Mouse (Mus musculus): ENCODE measurements around the gene Hoxa3.

Hoxa3 gene

DNA sequence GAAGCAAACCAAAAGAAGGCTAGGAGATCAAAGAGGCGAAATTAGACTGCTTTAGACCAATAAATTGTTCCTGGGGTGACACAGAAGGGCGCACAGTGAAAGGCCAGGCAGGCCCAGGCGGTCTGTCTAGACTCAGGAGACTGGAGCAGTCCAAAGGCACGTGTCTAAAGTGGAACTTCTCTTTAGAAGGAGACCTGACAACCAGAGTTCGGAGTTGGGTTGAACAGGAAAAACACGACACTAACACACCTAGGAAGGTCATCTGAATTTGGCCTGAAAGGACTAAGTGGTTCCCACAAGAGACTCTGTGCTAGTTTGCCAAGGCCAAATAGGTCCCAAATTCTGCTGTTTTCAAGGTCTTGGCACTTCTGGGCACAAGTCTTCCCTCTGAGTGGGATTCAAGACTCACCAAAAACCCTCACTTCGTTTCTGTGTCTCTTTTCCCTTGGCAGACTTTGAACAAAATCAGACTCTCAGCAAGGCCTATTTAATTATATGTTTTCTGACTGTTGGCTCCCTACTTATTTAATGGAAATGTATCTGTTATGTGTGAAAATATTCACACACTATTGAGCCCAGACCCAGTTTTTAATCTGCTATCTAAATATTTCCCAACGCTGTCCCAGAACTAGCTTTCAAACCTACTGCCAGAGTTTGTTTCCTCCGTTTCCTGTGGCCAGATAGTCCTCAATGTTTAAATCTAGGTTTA, 6.3 kb upstream of the Hoxa3 start:
- no peak for DNase-seq (ENCODE audit: low spot score in 2 of 2)

GRCm38 (mm10) chr6:52218643-52219215, 5.6 kb upstream of the Hoxa3 start:
- DNase-seq (ENCODE audit: low spot score in 2 of 2) = no peak

DNA sequence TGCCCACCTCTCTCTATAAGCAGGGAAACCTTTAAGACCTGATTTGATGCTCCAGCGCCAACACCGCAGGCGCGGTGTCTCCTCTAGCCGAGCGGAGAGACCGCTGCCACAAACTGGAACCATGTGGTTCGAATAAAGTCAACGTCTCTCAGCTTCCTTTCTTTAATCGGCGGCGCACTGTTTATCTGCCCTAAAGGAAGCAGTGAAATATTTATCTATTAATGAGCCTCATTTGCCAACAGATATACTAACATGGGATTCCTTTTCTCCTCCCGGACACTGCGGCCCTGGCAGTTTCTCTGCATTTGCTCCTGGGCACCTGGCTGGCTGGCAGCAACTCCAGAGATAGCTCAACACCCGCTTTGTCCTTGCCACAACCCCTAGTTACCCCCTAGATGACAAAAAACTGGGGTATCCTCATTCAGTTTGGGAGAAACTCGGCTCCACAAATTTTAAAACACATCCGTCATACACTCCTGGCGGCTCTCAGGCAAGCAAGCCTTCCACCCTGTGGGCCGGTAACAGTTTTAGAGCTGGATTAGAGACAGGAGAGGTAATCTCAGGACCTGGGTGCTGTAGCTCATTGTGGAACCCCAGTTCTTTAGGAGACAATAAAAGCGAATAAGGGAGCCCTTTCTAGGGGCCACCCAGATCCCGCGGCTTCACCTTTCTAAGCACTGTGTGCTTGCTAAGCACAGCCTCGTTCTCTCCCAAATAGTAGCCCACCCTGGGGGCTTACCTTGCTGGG, 4.9 kb upstream of the Hoxa3 start:
- no peak for DNase-seq (ENCODE audit: low spot score in 2 of 2)

DNA sequence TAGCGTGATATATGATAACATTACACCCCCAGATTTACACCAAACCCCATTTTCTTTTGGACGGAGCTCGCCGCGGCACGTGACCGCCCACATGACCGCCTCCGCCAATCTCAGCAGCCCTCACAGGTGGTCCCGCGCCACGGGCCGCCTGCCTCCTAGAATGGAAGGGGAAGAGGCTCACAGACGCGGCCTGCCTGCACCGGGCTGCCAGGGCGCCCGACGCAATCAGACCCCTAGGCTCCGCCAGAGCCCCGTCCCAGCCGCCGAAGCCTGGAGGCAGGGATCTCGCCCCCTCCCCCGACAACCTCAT, 4.3 kb upstream of the Hoxa3 start:
- DNase-seq (ENCODE audit: low spot score in 2 of 2) = no peak

- no peak for DNase-seq (ENCODE audit: low spot score in 2 of 2)
Measured at GRCm38 (mm10) chr6:52216691-52217458, 3.7 kb upstream of the Hoxa3 start.

DNA sequence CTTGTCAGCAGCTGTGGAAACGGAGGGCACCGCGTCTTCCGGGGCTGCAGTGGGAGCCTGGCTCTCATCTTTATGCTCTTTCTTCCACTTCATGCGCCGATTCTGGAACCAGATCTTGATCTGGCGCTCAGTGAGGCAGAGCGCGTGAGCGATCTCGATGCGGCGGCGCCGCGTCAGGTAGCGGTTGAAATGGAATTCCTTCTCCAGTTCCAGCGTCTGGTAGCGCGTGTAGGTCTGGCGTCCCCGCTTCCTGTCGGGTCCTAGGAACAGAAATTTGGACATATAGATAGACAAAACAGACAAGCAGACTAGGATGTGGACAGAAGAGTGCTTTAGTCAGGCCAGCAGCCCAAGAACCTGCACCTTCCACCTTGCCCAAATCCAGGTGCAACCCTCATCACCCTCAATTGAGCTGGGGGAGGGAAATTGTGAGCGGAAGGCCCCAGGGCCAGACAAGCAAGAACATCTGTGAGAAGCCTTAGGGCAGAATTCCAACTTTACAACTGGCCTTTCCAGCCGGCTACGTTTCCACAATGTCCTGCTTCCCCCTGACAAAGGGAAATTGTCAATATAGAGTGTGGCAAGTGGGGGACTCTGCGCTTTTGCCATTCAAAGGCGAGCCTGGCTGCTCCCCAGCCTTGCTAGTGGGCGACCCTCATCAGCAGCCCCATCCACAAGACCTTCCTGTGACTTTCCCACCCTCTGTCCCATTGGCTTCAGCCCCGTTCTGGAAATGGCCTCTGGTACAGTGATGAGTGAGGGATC, 2.8 kb upstream of the Hoxa3 start:
- no peak for DNase-seq (ENCODE audit: low spot score in 2 of 2)

DNA sequence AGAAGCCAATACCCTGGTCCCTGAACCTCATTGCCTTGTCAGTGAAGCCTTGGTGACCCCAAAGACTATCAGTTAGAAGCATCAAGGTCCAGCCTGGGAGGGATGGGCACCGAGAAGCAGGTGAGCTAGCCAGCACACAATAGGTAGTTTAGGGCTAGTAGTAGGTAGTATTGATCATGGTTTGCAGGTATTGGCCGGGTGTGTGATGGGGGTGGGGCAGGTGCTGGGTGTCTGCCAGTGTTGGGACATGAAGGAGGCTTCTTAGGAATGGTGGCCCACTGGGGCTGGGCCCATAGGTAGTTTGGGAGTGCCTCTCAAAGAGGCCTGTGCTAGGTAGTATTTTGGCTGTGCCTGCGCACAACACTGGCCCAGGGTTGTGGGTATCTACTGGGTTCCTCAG, 1.9 kb upstream of the Hoxa3 start:
- no peak for DNase-seq (ENCODE audit: low spot score in 2 of 2)

DNA sequence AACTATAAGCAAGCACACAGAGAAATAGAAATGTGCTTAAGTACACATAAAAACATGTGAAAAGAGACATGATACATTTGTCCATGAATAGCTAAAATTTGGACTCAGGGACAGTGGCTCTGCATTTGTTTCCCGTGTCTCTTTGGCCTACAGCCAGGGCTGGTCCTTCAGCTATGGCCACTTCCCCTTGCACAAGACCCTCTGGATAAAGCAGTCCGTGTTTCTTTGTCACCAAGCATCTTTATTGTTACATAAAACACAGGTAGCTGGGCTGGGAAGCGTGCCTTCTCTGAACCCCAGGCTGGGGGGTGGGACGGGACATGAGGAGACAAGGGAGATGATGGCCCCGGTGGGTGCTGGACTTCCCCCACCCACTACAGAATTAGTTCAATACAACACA, 1.1 kb upstream of the Hoxa3 start:
- no peak for DNase-seq (ENCODE audit: low spot score in 2 of 2)

- no peak for DNase-seq (ENCODE audit: low spot score in 2 of 2)
Measured at GRCm38 (mm10) chr6:52212556-52213118, 499 bp downstream of the Hoxa3 start.

GRCm38 (mm10) chr6:52211961-52212360, 1.2 kb downstream of the Hoxa3 start:
- DNase-seq (ENCODE audit: low spot score in 2 of 2) = no peak

DNA sequence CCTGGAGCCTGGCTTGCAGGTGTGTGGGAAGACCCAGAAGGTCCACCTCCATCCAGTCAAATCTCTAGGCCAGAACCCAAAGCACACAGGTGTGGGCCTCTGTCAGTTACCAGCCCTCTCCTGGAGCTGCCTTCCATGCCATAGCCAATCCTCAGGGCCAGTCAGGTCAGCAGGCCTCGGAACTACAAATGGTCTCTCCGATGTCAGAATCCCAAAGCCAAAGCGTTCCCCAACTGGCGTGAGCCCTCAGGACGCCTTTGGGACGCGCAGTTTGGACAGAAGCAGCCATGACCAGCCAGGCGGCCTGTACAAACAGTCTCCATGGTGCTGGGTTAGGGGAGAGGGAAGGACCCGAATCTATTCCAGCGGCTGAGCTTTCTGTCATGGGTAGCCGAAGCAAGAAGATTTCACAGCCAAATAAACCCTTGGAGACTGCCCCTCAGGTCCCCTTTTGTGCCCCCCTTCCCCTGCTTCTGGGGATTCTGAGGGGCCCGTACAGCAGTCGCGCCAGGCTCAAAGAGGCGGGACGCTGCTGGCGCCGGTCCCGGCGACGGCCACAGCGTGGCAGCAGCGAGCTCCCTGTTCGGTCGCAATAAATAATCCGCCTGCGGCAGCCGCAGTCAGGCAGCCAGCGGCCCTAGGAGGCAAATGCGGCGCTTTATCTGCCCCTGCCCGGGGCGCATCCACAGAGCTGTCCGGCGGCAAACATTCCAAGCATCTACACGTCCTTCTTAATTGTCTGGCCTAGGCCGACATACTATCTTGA, 1.8 kb downstream of the Hoxa3 start:
- peak in 1 of 2 experiments; percentile 75 for DNase-seq (ENCODE audit: low spot score in 2 of 2)

GRCm38 (mm10) chr6:52209685-52210046, 3.5 kb downstream of the Hoxa3 start:
- no peak for DNase-seq (ENCODE audit: low spot score in 2 of 2)

DNA sequence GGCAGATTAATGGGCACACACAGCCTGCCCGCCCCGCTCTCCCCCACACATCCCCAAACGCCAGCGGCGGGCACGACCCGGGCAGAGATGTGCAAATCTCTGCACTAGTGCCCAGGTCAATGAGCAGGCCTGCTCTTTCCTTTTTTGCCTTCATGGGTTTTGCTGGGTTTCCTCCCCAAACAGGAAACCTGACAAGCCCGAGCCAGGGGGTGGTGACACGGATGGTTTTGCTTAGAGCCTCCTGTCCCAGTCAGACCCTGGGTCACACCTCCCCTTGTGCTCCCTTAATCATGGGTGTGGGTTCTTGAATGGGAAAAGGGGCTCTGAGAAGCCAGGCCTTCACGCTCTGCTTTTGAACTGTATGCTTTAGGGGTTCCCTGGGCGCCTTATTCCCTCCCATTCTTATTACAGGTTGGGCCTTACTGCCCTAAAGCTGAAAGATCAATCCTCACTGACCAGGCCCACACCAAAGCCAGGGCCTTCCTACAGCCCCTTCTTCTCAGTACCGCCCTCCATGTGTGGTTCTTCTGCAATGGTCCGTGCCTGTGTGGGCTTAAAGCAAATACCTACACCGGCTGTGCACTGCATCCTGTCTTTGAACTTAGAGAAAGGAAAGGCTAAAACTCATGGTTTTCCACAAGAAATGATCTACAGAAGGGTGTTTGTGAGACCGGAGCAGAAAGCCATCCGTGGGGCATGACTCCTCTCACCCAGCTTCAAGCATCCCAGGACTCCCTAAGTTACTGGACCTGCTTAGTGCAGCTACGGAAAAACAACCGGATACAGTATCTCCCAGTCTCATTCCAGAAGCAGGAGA, 4.1 kb downstream of the Hoxa3 start:
- no peak for DNase-seq (ENCODE audit: low spot score in 2 of 2)

- DNase-seq (ENCODE audit: low spot score in 2 of 2) = no peak
Measured at GRCm38 (mm10) chr6:52208072-52208867, 4.9 kb downstream of the Hoxa3 start, which contains the start of gene Hoxa6. Gene Hoxa6 (minus strand): TSS chr6:52208722.

GRCm38 (mm10) chr6:52207684-52207976, 5.5 kb downstream of the Hoxa3 start:
- DNase-seq (ENCODE audit: low spot score in 2 of 2) = no peak

DNA sequence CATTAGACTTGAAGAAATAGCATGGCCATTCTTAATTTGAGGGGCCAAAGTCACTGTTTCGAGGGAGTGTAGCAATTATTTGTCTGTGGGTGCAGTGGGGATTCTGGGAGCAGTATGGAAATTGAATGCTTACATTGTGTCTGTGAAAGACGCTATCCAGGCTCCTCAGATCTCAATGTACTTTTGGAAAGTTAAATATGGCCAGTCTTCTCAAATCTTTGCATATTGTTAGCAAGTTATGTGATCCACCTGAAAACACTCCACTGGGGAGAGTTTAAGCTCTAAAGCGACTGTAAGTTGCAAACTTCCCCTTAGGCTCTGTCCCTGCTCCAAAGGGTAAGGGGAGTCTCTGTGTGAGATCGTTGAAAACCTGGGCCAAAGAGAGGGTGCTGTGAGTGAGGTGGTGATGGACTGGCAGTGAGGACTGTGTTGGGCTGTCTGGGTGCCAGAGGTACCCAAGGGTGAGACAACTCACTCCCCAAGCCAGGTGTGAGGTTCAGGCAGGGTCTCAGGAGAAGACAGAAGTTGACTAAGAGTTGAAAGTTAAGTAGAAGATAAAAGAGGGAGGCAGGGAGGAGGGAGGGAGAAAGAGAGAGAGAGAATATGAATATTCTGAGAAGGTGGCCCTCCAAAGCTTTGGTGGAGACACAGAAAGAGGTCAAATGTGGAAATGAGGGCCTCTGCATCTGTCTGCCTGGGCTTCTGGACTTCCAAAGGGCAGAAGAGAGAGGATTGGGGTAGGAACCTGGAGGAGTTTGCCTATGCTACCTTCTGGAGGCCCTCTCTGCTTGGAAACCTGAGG, 6.1 kb downstream of the Hoxa3 start:
- DNase-seq (ENCODE audit: low spot score in 2 of 2) = no peak

- DNase-seq (ENCODE audit: low spot score in 2 of 2) = no peak
Measured at GRCm38 (mm10) chr6:52205638-52206621, 7.2 kb downstream of the Hoxa3 start.
